Mouse (Mus musculus): ENCODE results near the gene Ubtd1. TPM values are rescaled to one million over a fixed set of nuclear protein-coding genes. Genes with fewer than 3 reads are reported as not detected.

Gene Ubtd1
- total and polyA plus RNA-seq, 3 experiments: 3.4 to 5.8 (median 3.6) TPM

DNA sequence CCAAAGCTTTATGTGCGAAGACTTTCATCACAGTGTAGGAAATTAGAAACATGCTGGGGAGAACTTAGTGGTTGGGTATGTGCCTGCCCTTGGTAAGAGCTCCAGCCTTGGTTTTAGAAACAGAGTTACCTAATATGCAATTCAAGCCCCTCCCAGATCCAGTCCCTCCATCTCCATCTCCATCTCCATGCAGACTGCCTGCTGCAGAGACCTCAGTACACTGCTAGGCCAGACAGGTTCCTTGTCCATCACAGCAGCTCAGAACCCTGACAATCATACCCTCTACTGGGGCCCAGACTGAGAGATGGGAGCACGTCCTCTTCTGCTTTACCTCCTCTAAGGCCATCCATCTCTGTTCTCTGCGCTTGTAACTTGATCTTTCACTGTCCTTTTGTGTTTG is 27.0 kb downstream of the Ubtd1 start:
- no peak for DNase-seq (ENCODE audit: extremely low read depth)
- no peak overlapping the region for H3K4me2 ChIP-seq (ENCODE audit: insufficient read depth, low read depth, poor library complexity, severe bottlenecking)
- no peaks in the 10 kb centered on the region for H3K27me3 ChIP-seq (replicated peaks)
- no peaks in the 10 kb centered on the region for H3K9me3 ChIP-seq (replicated peaks; ENCODE audit: low read length)
- dilution Hi-C loops (cut with MboI; ENCODE audit: extremely low pct_ligation_motif_present, extremely low pct_unique_long_range_greater_than_20kb, low sequenced_read_pairs): no loop called here
- H3K4me1 ChIP-seq (ENCODE audit: control insufficient read depth in 1 of 2, insufficient read depth in 2 of 2): peaks cover 4 to 13% of the 10 kb centered on the region in 2 experiments; a peak in 3 of 4 replicates
- H3K79me2 ChIP-seq (replicated peaks; ENCODE audit: control insufficient read depth, extremely low read depth, insufficient read depth, poor library complexity, severe bottlenecking): no peaks in the 10 kb centered on the region
- in situ Hi-C loops (cut with MboI; ENCODE audit: low pct_ligation_motif_present, low pct_unique_long_range_greater_than_20kb, low sequenced_read_pairs): no loop called here
- H3K4me3 ChIP-seq (replicated peaks in 1 of 3; ENCODE audit: low read depth in 2 of 3, low read length in 2 of 3, poor library complexity in 1 of 3): no peak overlapping the region
- no peak overlapping the region for H3K9ac ChIP-seq (ENCODE audit: insufficient read depth, low read depth)
- H3K27ac ChIP-seq (ENCODE audit: insufficient read depth, low read depth): no peak overlapping the region
- H3K36me3 ChIP-seq (replicated peaks in 1 of 2; ENCODE audit: control insufficient read depth in 1 of 2, insufficient read depth in 1 of 2, low read length in 1 of 2): no peaks in the 10 kb centered on the region
- TF ChIP-seq EP300 (IDR thresholded peaks at IDR 0.05; ENCODE audit: low read length) (no peak), TBP (conservative IDR thresholded peaks at IDR 0.05; ENCODE audit: low read depth, low read length) (no peak), ZC3H11A (IDR thresholded peaks at IDR 0.05; ENCODE audit: low read depth, low read length) (no peak), MEF2A (IDR thresholded peaks at IDR 0.05; ENCODE audit: borderline replicate concordance, low read depth, low read length) (no peak), ZKSCAN1 (IDR thresholded peaks at IDR 0.05; ENCODE audit: borderline replicate concordance, low read depth, low read length) (no peak), USF1 (IDR thresholded peaks at IDR 0.05; ENCODE audit: low read depth, low read length) (no peak), MXI1 (IDR thresholded peaks at IDR 0.05; ENCODE audit: low read depth, low read length) (no peak), RCOR1 (conservative IDR thresholded peaks at IDR 0.05; ENCODE audit: low read depth, low read length) (no peak), ZMIZ1 (IDR thresholded peaks at IDR 0.05; ENCODE audit: low read depth, low read length) (no peak), KAT2A (IDR thresholded peaks at IDR 0.05; ENCODE audit: insufficient replicate concordance, low read length) (no peak), ELF1 (IDR thresholded peaks at IDR 0.05; ENCODE audit: low read depth, low read length) (no peak), POLR2A (IDR thresholded peaks at IDR 0.05; ENCODE audit: low read depth, low read length) (no peak), IRF4 (IDR thresholded peaks at IDR 0.05; ENCODE audit: low read depth, low read length) (no peak), GABPA (IDR thresholded peaks at IDR 0.05; ENCODE audit: insufficient replicate concordance, low read depth, low read length) (no peak), PAX5 (IDR thresholded peaks at IDR 0.05; ENCODE audit: low read length) (no peak), NRF1 (IDR thresholded peaks at IDR 0.05; ENCODE audit: low read depth, low read length) (no peak), BHLHE40 (IDR thresholded peaks at IDR 0.05; ENCODE audit: low read depth, low read length) (no peak), RAD21 (IDR thresholded peaks at IDR 0.05; ENCODE audit: low read depth, low read length) (no peak)

DNA sequence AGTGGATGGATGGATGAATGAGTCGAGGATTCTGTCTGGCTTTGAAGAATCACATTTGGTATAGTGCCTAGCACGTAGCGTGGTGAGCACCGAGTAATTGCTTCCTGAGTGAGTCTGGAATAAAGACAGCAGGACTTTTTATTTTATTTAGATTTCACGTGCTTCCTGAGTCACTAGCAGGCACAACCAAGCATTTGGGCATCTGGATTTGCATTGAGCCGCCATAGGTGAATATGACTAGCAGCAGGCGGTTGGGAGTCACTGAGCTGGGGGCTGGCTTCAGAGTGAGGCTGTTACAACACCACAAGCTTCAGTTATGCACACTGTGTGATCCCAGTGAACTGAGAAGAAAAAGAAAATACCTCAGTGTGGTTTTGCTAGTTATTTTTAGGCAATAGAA is 27.5 kb downstream of the Ubtd1 start:
- no peaks in the 10 kb centered on the region for H3K79me2 ChIP-seq (replicated peaks; ENCODE audit: control insufficient read depth, extremely low read depth, insufficient read depth, poor library complexity, severe bottlenecking)
- no peak overlapping the region for H3K4me3 ChIP-seq (replicated peaks in 1 of 3; ENCODE audit: low read depth in 2 of 3, low read length in 2 of 3, poor library complexity in 1 of 3)
- no peak for TF ChIP-seq NRF1 (IDR thresholded peaks at IDR 0.05; ENCODE audit: low read depth, low read length)
- no peak for TF ChIP-seq CHD2 (IDR thresholded peaks at IDR 0.05; ENCODE audit: low read length)
- TF ChIP-seq CTCF (conservative IDR thresholded peaks at IDR 0.05 in 1 of 2, IDR thresholded peaks at IDR 0.05 in 1 of 2; ENCODE audit: low read depth in 2 of 2, low read length in 2 of 2): no peak
- no peak for TF ChIP-seq PAX5 (IDR thresholded peaks at IDR 0.05; ENCODE audit: low read length)
- TF ChIP-seq TBP (conservative IDR thresholded peaks at IDR 0.05; ENCODE audit: low read depth, low read length): no peak
- TF ChIP-seq RAD21 (IDR thresholded peaks at IDR 0.05; ENCODE audit: low read depth, low read length): no peak
- no peak for TF ChIP-seq UBTF (IDR thresholded peaks at IDR 0.05; ENCODE audit: low read depth, low read length)
- TF ChIP-seq TCF12 (IDR thresholded peaks at IDR 0.05; ENCODE audit: low read depth, low read length): no peak
- no peak for TF ChIP-seq POLR2A (IDR thresholded peaks at IDR 0.05; ENCODE audit: low read depth, low read length)
- in situ Hi-C loops (cut with MboI; ENCODE audit: low pct_ligation_motif_present, low pct_unique_long_range_greater_than_20kb, low sequenced_read_pairs) (no loop called here), dilution Hi-C loops (cut with MboI; ENCODE audit: extremely low pct_ligation_motif_present, extremely low pct_unique_long_range_greater_than_20kb, low sequenced_read_pairs) (no loop called here)
- no peak overlapping the region for H3K27ac ChIP-seq (ENCODE audit: insufficient read depth, low read depth)
- H3K4me2 ChIP-seq (ENCODE audit: insufficient read depth, low read depth, poor library complexity, severe bottlenecking): no peak overlapping the region
- DNase-seq (ENCODE audit: extremely low read depth): no peak
- no peaks in the 10 kb centered on the region for H3K27me3 ChIP-seq (replicated peaks)
- H3K36me3 ChIP-seq (replicated peaks in 1 of 2; ENCODE audit: control insufficient read depth in 1 of 2, insufficient read depth in 1 of 2, low read length in 1 of 2): no peaks in the 10 kb centered on the region
- no peaks in the 10 kb centered on the region for H3K9me3 ChIP-seq (replicated peaks; ENCODE audit: low read length)
- no peak overlapping the region for H3K9ac ChIP-seq (ENCODE audit: insufficient read depth, low read depth)
- peaks cover 4 to 13% of the 10 kb centered on the region in 2 experiments; a peak in 3 of 4 replicates for H3K4me1 ChIP-seq (ENCODE audit: control insufficient read depth in 1 of 2, insufficient read depth in 2 of 2)

All from CH12.LX (cell line).